Comparison of ENCODE assay signal across 8 mouse cellular contexts in genomic region chr1:118759141-118759932, GRCm38 (mm10).
A peak's percentile ranks its signal among the peaks of the same experiment; 100 is the strongest.
DNase-seq lines count a peak whose midpoint lies in the region; ATAC-seq and TF ChIP-seq lines count a peak whose summit lies in the region.

No protein-coding gene starts in this region.

- TF ChIP-seq EP300 in heart, postnatal 0 days (IDR thresholded peaks at IDR 0.05; ENCODE audit: low read depth): no peak
- no peak for TF ChIP-seq EP300 in liver, embryonic 14.5 days (IDR thresholded peaks at IDR 0.05; ENCODE audit: low read depth)

- H3K9me3 ChIP-seq in embryonic facial prominence, embryonic 14.5 days (ENCODE audit: control insufficient read depth, low read length): no peaks in the 10 kb centered on the region
- no peaks in the 10 kb centered on the region for H3K9me3 ChIP-seq in heart, postnatal 0 days (replicated peaks; ENCODE audit: control insufficient read depth, low read length)
- no peaks in the 10 kb centered on the region for H3K9me3 ChIP-seq in liver, embryonic 14.5 days (ENCODE audit: control insufficient read depth, low read length)

- H3K4me1 ChIP-seq in bone marrow, adult 2 months (ENCODE audit: control insufficient read depth, insufficient read depth, low read length): no peaks in the 10 kb centered on the region
- no peaks in the 10 kb centered on the region; the same call in 1 of the 2 replicates for H3K4me1 ChIP-seq in embryonic facial prominence, embryonic 14.5 days (ENCODE audit: control insufficient read depth, insufficient read depth, low read length)
- 0 out of 2 replicates have a peak, but pooled peaks cover 5% of the 10 kb centered on the region for H3K4me1 ChIP-seq in heart, postnatal 0 days (ENCODE audit: control insufficient read depth, insufficient read depth)
- no peaks in the 10 kb centered on the region for H3K4me1 ChIP-seq in liver, embryonic 14.5 days (replicated peaks; ENCODE audit: control insufficient read depth in 2 of 2, insufficient read depth in 2 of 2, low read length in 1 of 2)

- no peak overlapping the region for H3K4me3 ChIP-seq in bone marrow, adult 2 months (replicated peaks; ENCODE audit: control insufficient read depth, low read depth, low read length)
- no peak overlapping the region for H3K4me3 ChIP-seq in embryonic facial prominence, embryonic 14.5 days (ENCODE audit: low read depth, low read length)
- no peak overlapping the region for H3K4me3 ChIP-seq in heart, postnatal 0 days (ENCODE audit: low read depth, low read length)
- H3K4me3 ChIP-seq in liver, embryonic 14.5 days (ENCODE audit: insufficient read depth in 1 of 2, low read depth in 2 of 2, low read length in 2 of 2): no peak overlapping the region

- 16% methylated on average over 7 of the region's 7 CpGs for WGBS in bone marrow, adult 2 months
- 21% methylated on average over 7 of the region's 7 CpGs for WGBS in embryonic facial prominence, embryonic 14.5 days
- 26% methylated on average over 7 of the region's 7 CpGs for WGBS in heart, postnatal 0 days
- 15% methylated on average over 7 of the region's 7 CpGs for WGBS in liver, embryonic 14.5 days (ENCODE audit: insufficient replicate concordance)

- TF ChIP-seq POLR2A in bone marrow, adult 2 months (IDR thresholded peaks at IDR 0.05; ENCODE audit: borderline replicate concordance, control insufficient read depth, low read depth, low read length): no peak

- no peak overlapping the region for H3K4me2 ChIP-seq in embryonic facial prominence, embryonic 14.5 days (ENCODE audit: low read depth, low read length)
- no peak overlapping the region for H3K4me2 ChIP-seq in heart, postnatal 0 days (ENCODE audit: low read depth, low read length)
- no peak overlapping the region for H3K4me2 ChIP-seq in liver, embryonic 14.5 days (ENCODE audit: low read depth)

- H3K27me3 ChIP-seq in embryonic facial prominence, embryonic 14.5 days (replicated peaks; ENCODE audit: control insufficient read depth, insufficient read depth, low read length): no peaks in the 10 kb centered on the region
- no peaks in the 10 kb centered on the region for H3K27me3 ChIP-seq in heart, postnatal 0 days (ENCODE audit: control insufficient read depth, insufficient read depth, low read length)
- no peaks in the 10 kb centered on the region for H3K27me3 ChIP-seq in liver, embryonic 14.5 days (ENCODE audit: control insufficient read depth, insufficient read depth, low read length)

- no peak overlapping the region for H3K9ac ChIP-seq in embryonic facial prominence, embryonic 14.5 days (ENCODE audit: low read depth, low read length)
- H3K9ac ChIP-seq in heart, postnatal 0 days (replicated peaks; ENCODE audit: low read depth, low read length): no peak overlapping the region
- no peak overlapping the region for H3K9ac ChIP-seq in liver, embryonic 14.5 days (replicated peaks)

- DNase-seq in B cell, adult 2 months: peak; percentile 47 to 54
- DNase-seq in embryonic facial prominence, embryonic 14.5 days (ENCODE audit: low spot score): peak; percentile 91
- peak; percentile 79 for DNase-seq in heart, postnatal 0 days (ENCODE audit: low spot score)
- DNase-seq in kidney, postnatal 36 days: peak; percentile 84 to 93
- DNase-seq in liver, embryonic 14.5 days (ENCODE audit: low read depth in 3 of 3, low spot score in 3 of 3): peak; percentile 28 to 34 (median 29)
- peak; percentile 55 for DNase-seq in ovary, postnatal 10 days (ENCODE audit: low spot score)
- peak; percentile 35 to 40 for DNase-seq in thymus, postnatal 36 days

- H3K36me3 ChIP-seq in embryonic facial prominence, embryonic 14.5 days (ENCODE audit: control insufficient read depth, insufficient read depth, low read length): no peaks in the 10 kb centered on the region
- no peaks in the 10 kb centered on the region for H3K36me3 ChIP-seq in heart, postnatal 0 days (replicated peaks; ENCODE audit: control insufficient read depth, insufficient read depth, low read length)
- no peaks in the 10 kb centered on the region for H3K36me3 ChIP-seq in liver, embryonic 14.5 days (replicated peaks; ENCODE audit: control insufficient read depth, insufficient read depth, low read depth)

- H3K27ac ChIP-seq in bone marrow, adult 2 months (ENCODE audit: control insufficient read depth, insufficient read depth, low read depth, low read length, poor library complexity): no peak overlapping the region
- no peak overlapping the region for H3K27ac ChIP-seq in embryonic facial prominence, embryonic 14.5 days (replicated peaks; ENCODE audit: low read depth, low read length)
- H3K27ac ChIP-seq in heart, postnatal 0 days (ENCODE audit: low read depth): no peak overlapping the region
- no peak overlapping the region for H3K27ac ChIP-seq in liver, embryonic 14.5 days

- peak; percentile 83 for ATAC-seq in embryonic facial prominence, embryonic 14.5 days (ENCODE audit: low read depth)
- ATAC-seq in heart, postnatal 0 days (ENCODE audit: insufficient read depth, low read depth): peak; percentile 53
- no peak for ATAC-seq in liver, embryonic 14.5 days (ENCODE audit: insufficient read depth)

- peak; percentile 30; the same call in 1 of the 2 replicates for TF ChIP-seq CTCF in bone marrow, adult 2 months (IDR thresholded peaks at IDR 0.05; ENCODE audit: control insufficient read depth, insufficient read depth, low read length)
- TF ChIP-seq CTCF in heart, postnatal 0 days (IDR thresholded peaks at IDR 0.05; ENCODE audit: low read depth): peak; percentile 89
- TF ChIP-seq CTCF in liver, embryonic 14.5 days (IDR thresholded peaks at IDR 0.05; ENCODE audit: low read depth): peak; percentile 64

Comparison
In these comparisons a context has a peak if more than half of its experiments do, and no peak if none do; other contexts are left out.
1. DNase-seq: peak in every context shown above with its lines; median percentile 91 in embryonic facial prominence, embryonic 14.5 days; 88 in kidney, postnatal 36 days; 79 in heart, postnatal 0 days; 55 in ovary, postnatal 10 days; 50 in B cell, adult 2 months; 38 in thymus, postnatal 36 days; 29 in liver, embryonic 14.5 days.
2. CTCF ChIP-seq: peak in every context shown above with its lines; median percentile 89 in heart, postnatal 0 days; 64 in liver, embryonic 14.5 days; 30 in bone marrow, adult 2 months.